Mouse (Mus musculus) splenic B cell, adult 2 months (primary cell): ENCODE results near the gene Irf2.

Source experiments
- DNase-seq: peaks from one replicate; pipeline ENCODE4 v3.0.0-alpha.2; 2011; ENCODE audit warnings: low read depth, low spot score
- H3K27me3 ChIP-seq: 2 replicates; pipeline ENCODE4 v1.6.1; 2012; ENCODE audit warnings: mild to moderate bottlenecking, low read length, moderate library complexity, mixed read lengths; ENCODE audit not compliant: control insufficient read depth, poor library complexity, insufficient read depth, severe bottlenecking
- H3K36me3 ChIP-seq: 2 replicates; pipeline ENCODE4 v1.6.1; 2012; ENCODE audit warnings: mild to moderate bottlenecking, low read length, moderate library complexity, mixed read lengths; ENCODE audit not compliant: control insufficient read depth, poor library complexity, insufficient read depth, severe bottlenecking

Gene Irf2

GRCm38 (mm10) chr8:46758131-46758530 is 18.6 kb downstream of the Irf2 start:
- no peak for DNase-seq
- Histone ChIP-seq H3K36me3 (no peaks in the 10 kb centered on the region; the same call in 1 of the 2 replicates), H3K27me3 (no peaks in the 10 kb centered on the region)

- Histone ChIP-seq H3K36me3 (no peaks in the 10 kb centered on the region; the same call in 1 of the 2 replicates), H3K27me3 (no peaks in the 10 kb centered on the region)
- no peak for DNase-seq
Observed at GRCm38 (mm10) chr8:46758676-46759075, 19.1 kb downstream of the Irf2 start.

GRCm38 (mm10) chr8:46759562-46759961 is 20.0 kb downstream of the Irf2 start:
- H3K27me3 ChIP-seq = no peaks in the 10 kb centered on the region
- no peak for DNase-seq
- H3K36me3 ChIP-seq = no peaks in the 10 kb centered on the region; the same call in 1 of the 2 replicates

GRCm38 (mm10) chr8:46760701-46761100 is 21.2 kb downstream of the Irf2 start:
- Histone ChIP-seq H3K36me3 (no peaks in the 10 kb centered on the region; the same call in 1 of the 2 replicates), H3K27me3 (no peaks in the 10 kb centered on the region)
- DNase-seq = no peak

GRCm38 (mm10) chr8:46761454-46761853 is 21.9 kb downstream of the Irf2 start:
- no peak for DNase-seq
- no peaks in the 10 kb centered on the region; the same call in 1 of the 2 replicates for H3K36me3 ChIP-seq
- no peaks in the 10 kb centered on the region for H3K27me3 ChIP-seq

GRCm38 (mm10) chr8:46769408-46770180 is 30.1 kb downstream of the Irf2 start:
- Histone ChIP-seq H3K27me3 (no peaks in the 10 kb centered on the region), H3K36me3 (peaks cover 5% of the 10 kb centered on the region)
- no peak for DNase-seq

- Histone ChIP-seq H3K27me3 (no peaks in the 10 kb centered on the region), H3K36me3 (peaks cover 5% of the 10 kb centered on the region)
- DNase-seq = no peak
Observed at GRCm38 (mm10) chr8:46770905-46771516, 31.5 kb downstream of the Irf2 start.

- no peak for DNase-seq
- no peaks in the 10 kb centered on the region for H3K27me3 ChIP-seq
- H3K36me3 ChIP-seq = peaks cover 5% of the 10 kb centered on the region
Observed at GRCm38 (mm10) chr8:46772801-46773200, 33.3 kb downstream of the Irf2 start.

GRCm38 (mm10) chr8:46777760-46778460 is 38.4 kb downstream of the Irf2 start:
- DNase-seq = peak; percentile 48
- Histone ChIP-seq H3K36me3 (peaks cover 7% of the 10 kb centered on the region), H3K27me3 (no peaks in the 10 kb centered on the region)

GRCm38 (mm10) chr8:46781067-46781657 is 41.6 kb downstream of the Irf2 start:
- Histone ChIP-seq H3K36me3 (peaks cover 5% of the 10 kb centered on the region), H3K27me3 (no peaks in the 10 kb centered on the region)
- DNase-seq = no peak

GRCm38 (mm10) chr8:46782254-46782653 is 42.7 kb downstream of the Irf2 start:
- no peak for DNase-seq
- Histone ChIP-seq H3K36me3 (peaks cover 5% of the 10 kb centered on the region), H3K27me3 (no peaks in the 10 kb centered on the region)

GRCm38 (mm10) chr8:46785070-46785469 is 45.5 kb downstream of the Irf2 start:
- Histone ChIP-seq H3K36me3 (peaks cover 3% of the 10 kb centered on the region), H3K27me3 (no peaks in the 10 kb centered on the region)
- no peak for DNase-seq

- DNase-seq = no peak
- no peaks in the 10 kb centered on the region for H3K27me3 ChIP-seq
- peaks cover 2% of the 10 kb centered on the region for H3K36me3 ChIP-seq
Observed at GRCm38 (mm10) chr8:46785926-46786325, 46.4 kb downstream of the Irf2 start.

- no peaks in the 10 kb centered on the region for H3K27me3 ChIP-seq
- peak; percentile 70 for DNase-seq
- peaks cover under 1% of the 10 kb centered on the region; the same call in 1 of the 2 replicates for H3K36me3 ChIP-seq
Observed at GRCm38 (mm10) chr8:46789091-46789881, 49.8 kb downstream of the Irf2 start.
